Mouse (Mus musculus) kidney, embryonic 15.5 days (tissue): Measurements from ENCODE around the gene Vmn1r27. TPM values are rescaled to one million over a fixed set of nuclear protein-coding genes. Genes with fewer than 3 reads are reported as not detected.

Experiments used
- ATAC-seq: fragments of 200-750 bp; cut with Nextera tagmentation; replicated peaks from 2 replicates; pipeline ENCODE4 v1.8.0; 2017; ENCODE audit warnings: moderate TSS enrichment; ENCODE audit not compliant: low FRiP score
- H3K27ac ChIP-seq: fragments of 300-500 bp; sonication (generic); 2 replicates; pipeline ENCODE4 v1.5.1; 2015; ENCODE audit warnings: mild to moderate bottlenecking, inconsistent platforms
- H3K27me3 ChIP-seq: fragments of 300-500 bp; sonication (generic); 2 replicates; pipeline ENCODE4 v1.6.1; 2015; ENCODE audit warnings: inconsistent platforms
- H3K36me3 ChIP-seq: fragments of 300-500 bp; sonication (generic); 2 replicates; pipeline ENCODE4 v1.6.1; 2015; ENCODE audit warnings: inconsistent platforms
- H3K4me1 ChIP-seq: fragments of 300-500 bp; sonication (generic); 2 replicates; pipeline ENCODE4 v1.6.1; 2015; ENCODE audit warnings: inconsistent platforms
- H3K4me2 ChIP-seq: fragments of 300-500 bp; sonication (generic); 2 replicates; pipeline ENCODE4 v1.6.1; 2015; ENCODE audit warnings: moderate library complexity, mild to moderate bottlenecking, inconsistent platforms
- H3K4me3 ChIP-seq: fragments of 300-500 bp; sonication (generic); replicated peaks from 2 replicates; pipeline ENCODE4 v1.5.1; 2015; ENCODE audit warnings: mild to moderate bottlenecking, inconsistent platforms
- H3K9ac ChIP-seq: fragments of 300-500 bp; sonication (generic); 2 replicates; pipeline ENCODE4 v1.6.1; 2015; ENCODE audit warnings: mild to moderate bottlenecking, inconsistent platforms
- H3K9me3 ChIP-seq: fragments of 300-500 bp; sonication (generic); replicated peaks from 2 replicates; pipeline ENCODE4 v1.6.1; 2016; ENCODE audit warnings: inconsistent platforms
- WGBS: fragments of 180-500 bp; shearing (Covaris S2); methylation state at CpG from one replicate; pipeline ENCODE4 v1.1.7; 2015; ENCODE audit warnings: mixed read lengths; 5-methylcytosine and 5-hydroxymethylcytosine counted together
- polyA plus RNA-seq: library from polyadenylated mRNA; unstranded; fragments of >200 nt; fragmentation: Nextera tagmentation; extraction: Ambion mirVana; gene quantifications from 2 replicates; pipeline ENCODE4 v1.2.1, GENCODE M21; 2015

Gene Vmn1r27
- polyA plus RNA-seq = not detected in 2 replicates

GRCm38 (mm10) chr6:58218721-58219120, at the start of gene Vmn1r27:
TSS of gene Vmn1r27 (minus strand) at chr6:58218821.
- H3K4me3 ChIP-seq = no peak within 1 kb of the TSS
- no peak within 1 kb of the TSS for H3K27ac ChIP-seq
- H3K9me3 ChIP-seq = no peaks in the 10 kb centered on the region
- H3K27me3 ChIP-seq = no peaks in the 10 kb centered on the region
- H3K4me2 ChIP-seq = no peak within 1 kb of the TSS
- H3K36me3 ChIP-seq = no peaks in the 10 kb centered on the region
- H3K9ac ChIP-seq = no peak within 1 kb of the TSS
- WGBS = 82% methylated on average over 2 of the region's 2 CpGs
- no peak for ATAC-seq
- H3K4me1 ChIP-seq = no peaks in the 10 kb centered on the region

GRCm38 (mm10) chr6:58261737-58262136, 43.1 kb upstream of the Vmn1r27 start, which contains the start of gene Vmn1r28:
TSS of gene Vmn1r28 (plus strand) at chr6:58262037.
- Histone ChIP-seq H3K9me3 (no peaks in the 10 kb centered on the region), H3K4me3 (no peak within 1 kb of the TSS), H3K27ac (no peak within 1 kb of the TSS), H3K4me1 (no peaks in the 10 kb centered on the region), H3K36me3 (no peaks in the 10 kb centered on the region), H3K27me3 (no peaks in the 10 kb centered on the region), H3K9ac (no peak within 1 kb of the TSS), H3K4me2 (no peak within 1 kb of the TSS)
- no peak for ATAC-seq
- WGBS = 88% methylated on average over 1 of the region's 1 CpGs

- no peaks in the 10 kb centered on the region for H3K27me3 ChIP-seq
- H3K9me3 ChIP-seq = no peaks in the 10 kb centered on the region
- H3K9ac ChIP-seq = no peak overlapping the region
- no peak overlapping the region for H3K4me2 ChIP-seq
- WGBS = 80% methylated on average over 2 of the region's 2 CpGs
- H3K36me3 ChIP-seq = no peaks in the 10 kb centered on the region
- no peak overlapping the region for H3K4me3 ChIP-seq
- ATAC-seq = no peak
- no peaks in the 10 kb centered on the region for H3K4me1 ChIP-seq
- H3K27ac ChIP-seq = no peak overlapping the region
These were observed 2.5 kb downstream of the Vmn1r27 start for GRCm38 (mm10) chr6:58216119-58216518.

Other genes with a start within 250 kb of the Vmn1r27 start
- gene Vmn1r25, start 238.0 kb downstream of the Vmn1r27 start, polyA plus RNA-seq = not detected in 2 replicates
- gene Vmn1r26, start 203.7 kb downstream of the Vmn1r27 start, polyA plus RNA-seq = not detected in 2 replicates
- gene Vmn1r28, start 43.2 kb upstream of the Vmn1r27 start, polyA plus RNA-seq = not detected in 2 replicates
- gene Vmn1r29, start 82.7 kb upstream of the Vmn1r27 start, polyA plus RNA-seq = not detected in 2 replicates
- not detected in 2 replicates for gene Vmn1r30, start 224.6 kb upstream of the Vmn1r27 start, polyA plus RNA-seq